Mouse (Mus musculus) frontal cortex, postnatal 25 days (tissue): Measurements from ENCODE around the gene Cdc42se1.

Experiments used
- DNase-seq, 2 experiments: peaks; one replicate each; pipeline ENCODE4 v3.0.0; 2022; ENCODE audit warnings: low spot score in 2 of 2

Gene Cdc42se1

DNA sequence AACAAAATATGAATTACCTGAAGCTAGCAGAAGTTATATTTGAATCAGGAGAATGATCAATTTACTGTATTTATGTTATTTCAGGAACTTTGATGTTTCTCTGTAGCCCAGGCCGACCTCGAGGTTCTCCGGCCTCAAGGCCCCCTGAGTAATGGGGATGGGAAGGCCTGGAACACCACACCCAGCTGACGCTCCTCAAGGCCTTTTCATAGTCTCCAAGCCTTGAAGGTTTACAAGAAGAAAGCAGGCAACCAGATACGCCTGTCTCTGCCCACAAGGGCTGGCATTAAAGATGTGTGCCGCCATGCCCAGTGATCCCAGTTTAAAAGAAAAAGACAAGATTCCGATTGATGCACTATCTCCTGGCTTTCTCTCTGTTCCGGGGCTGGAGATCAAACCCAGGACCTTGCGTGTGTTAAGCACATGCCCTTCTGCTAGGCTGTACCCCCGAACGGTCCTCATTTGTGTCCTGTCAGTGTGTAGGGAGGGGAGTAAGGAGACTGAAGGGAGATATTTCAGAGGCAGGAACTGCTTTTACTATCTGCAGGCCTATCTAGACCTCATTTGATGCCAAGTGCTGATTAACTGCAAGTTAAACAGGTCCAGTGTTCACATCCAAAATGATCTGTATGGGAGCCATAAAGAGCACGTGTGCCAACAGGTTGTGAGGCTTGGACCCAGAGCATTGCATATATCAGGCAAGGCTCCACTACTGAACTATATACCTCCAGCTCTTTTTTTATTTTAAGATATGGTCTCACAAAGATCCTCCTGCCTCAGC is 56.2 kb downstream of the Cdc42se1 start:
- DNase-seq, result no peak

DNA sequence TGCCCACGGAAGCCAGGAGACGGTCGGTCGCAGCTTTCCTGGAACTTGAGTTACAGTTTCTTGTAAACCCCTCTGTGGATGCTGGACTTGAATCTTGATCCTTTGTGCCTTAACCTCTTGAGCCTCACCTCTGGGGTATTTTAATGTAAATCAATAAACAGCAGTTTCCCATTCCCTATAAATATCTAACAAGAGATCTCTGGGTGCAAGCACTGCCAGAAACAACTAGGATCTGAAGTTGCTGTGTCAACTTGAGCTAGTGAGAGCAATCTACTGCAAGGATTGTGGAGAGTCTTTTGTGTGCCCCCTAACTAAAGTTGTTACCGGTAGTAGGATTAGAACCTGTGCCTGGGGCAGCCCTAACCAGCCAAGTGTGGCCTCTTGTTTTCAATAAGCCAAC is 56.9 kb downstream of the Cdc42se1 start:
- DNase-seq, result no peak
